Mouse (Mus musculus) liver, adult 2 months (tissue): ENCODE data around the gene Chmp6. TPM values are rescaled to one million over a fixed set of nuclear protein-coding genes. Genes with fewer than 3 reads are reported as not detected.

Experiments used
- DNase-seq: peaks from one replicate; pipeline ENCODE4 v3.0.0-alpha.2; 2011; ENCODE audit warnings: low read depth, low spot score; ENCODE audit errors: extremely low read depth
- H3K27ac ChIP-seq: fragments of 200-500 bp; replicated peaks from 2 replicates; pipeline ENCODE4 v1.5.1; 2012; ENCODE audit warnings: low read depth, mild to moderate bottlenecking, control low read depth, inconsistent platforms, low read length; ENCODE audit not compliant: insufficient read depth
- H3K27me3 ChIP-seq: fragments of 200-500 bp; 2 replicates; pipeline ENCODE4 v1.6.1; 2012; ENCODE audit warnings: mild to moderate bottlenecking, moderate library complexity, low read length, inconsistent platforms; ENCODE audit not compliant: control insufficient read depth, insufficient read depth
- H3K36me3 ChIP-seq: fragments of 200-500 bp; 2 replicates; pipeline ENCODE4 v1.6.1; 2012; ENCODE audit warnings: low read length, inconsistent platforms; ENCODE audit not compliant: control insufficient read depth, insufficient read depth
- H3K4me1 ChIP-seq: fragments of 200-500 bp; 2 replicates; pipeline ENCODE4 v1.6.1; 2011; ENCODE audit warnings: low read length; ENCODE audit not compliant: control insufficient read depth, insufficient read depth
- H3K4me3 ChIP-seq: fragments of 200-500 bp; 2 replicates; pipeline ENCODE4 v1.5.1; 2011; ENCODE audit warnings: low read depth, mild to moderate bottlenecking, control low read depth, low read length, moderate library complexity; ENCODE audit not compliant: insufficient read depth
- H3K79me2 ChIP-seq: fragments of 200-500 bp; 2 replicates; pipeline ENCODE4 v1.6.1; 2012; ENCODE audit warnings: inconsistent platforms, mild to moderate bottlenecking, low read length, moderate library complexity; ENCODE audit not compliant: control insufficient read depth, insufficient read depth
- H3K9ac ChIP-seq: fragments of 200-500 bp; 2 replicates; pipeline ENCODE4 v1.6.1; 2012; ENCODE audit warnings: low read depth, mild to moderate bottlenecking, control low read depth, inconsistent platforms, low read length
- CTCF ChIP-seq: fragments of 200-500 bp; IDR thresholded peaks from 2 replicates; pipeline ENCODE4 v1.5.1; 2011; ENCODE audit warnings: low read depth, low read length, control low read depth
- POLR2A ChIP-seq: fragments of 200-500 bp; IDR thresholded peaks from 2 replicates; pipeline ENCODE4 v1.6.1; 2011; ENCODE audit warnings: low read length, control low read depth; ENCODE audit not compliant: insufficient read depth; ENCODE audit errors: extremely low read depth
- WGBS: fragments of 180-500 bp; shearing (Covaris S2); methylation state at CpG from one replicate; pipeline ENCODE4 v1.1.7; 2018; 5-methylcytosine and 5-hydroxymethylcytosine counted together
- polyA plus RNA-seq: library from polyadenylated mRNA; depleted of rRNA; stranded (reverse); fragments of >200 nt; gene quantifications from 2 replicates; pipeline ENCODE4 v1.2.3, GENCODE M21; 2012
- total RNA-seq: library from RNA; depleted of rRNA; stranded (reverse); fragments of >200 nt; gene quantifications from 2 replicates; pipeline ENCODE4 v1.2.3, GENCODE M21; 2014

Chmp6 gene
- total and polyA plus RNA-seq, 2 experiments: 21.6 to 34.2 TPM

DNA sequence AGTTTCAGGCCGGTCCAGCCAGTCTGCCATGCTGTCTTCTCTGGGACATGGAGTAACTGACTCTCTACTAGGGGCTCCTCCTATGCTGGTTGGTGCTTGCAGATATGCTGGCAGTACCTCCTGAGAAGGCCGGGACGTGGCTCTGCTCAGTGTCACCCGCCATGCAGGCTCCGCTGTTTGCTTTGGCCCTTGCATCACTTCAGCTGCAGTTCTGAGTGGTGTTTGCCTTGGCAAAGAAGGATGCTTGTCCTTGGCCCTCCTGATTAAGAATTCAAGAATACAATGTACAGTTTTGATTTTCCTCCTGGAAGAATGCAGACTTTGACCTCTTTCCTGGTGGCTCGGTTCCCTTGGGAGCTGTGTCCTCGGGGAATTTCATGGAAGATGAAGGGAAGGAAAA, 32.1 kb downstream of the Chmp6 start:
- peak overlapping the region; percentile 62 for H3K4me3 ChIP-seq

DNA sequence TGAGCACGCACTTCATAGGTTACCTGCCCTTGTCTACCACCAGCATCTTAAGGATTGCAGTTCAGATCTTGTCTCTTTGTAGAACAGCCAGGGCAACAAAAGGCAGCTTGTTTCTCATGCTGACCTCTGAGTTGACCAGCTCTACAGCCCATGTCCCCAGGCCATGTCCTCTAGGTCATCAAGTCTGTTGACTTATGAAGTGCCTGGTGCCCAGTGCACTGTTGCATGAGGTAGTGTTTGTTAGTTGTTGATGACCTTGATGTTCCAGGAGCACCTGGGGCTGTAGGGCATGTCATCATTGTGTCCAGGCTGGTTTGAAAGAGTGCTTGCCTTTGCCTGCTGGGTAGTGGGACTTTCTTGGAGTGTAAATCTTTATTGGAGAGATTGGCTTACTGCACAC, 34.2 kb downstream of the Chmp6 start:
- TF ChIP-seq POLR2A: no peak
- TF ChIP-seq CTCF: no peak
- DNase-seq: peak; percentile 99
- Histone ChIP-seq H3K4me1 (peaks cover 62% of the 10 kb centered on the region), H3K4me3 (no peak overlapping the region), H3K27me3 (no peaks in the 10 kb centered on the region), H3K36me3 (no peaks in the 10 kb centered on the region), H3K27ac (peak overlapping the region; percentile 86), H3K79me2 (peaks cover 64% of the 10 kb centered on the region), H3K9ac (no peak overlapping the region)
- WGBS: 22% methylated on average over 1 of the region's 1 CpGs

More for the DNA sequence above, 32.1 kb downstream of the Chmp6 start:
- peaks cover 42% of the 10 kb centered on the region for H3K4me1 ChIP-seq
- TF ChIP-seq POLR2A (no peak), CTCF (no peak)
- H3K27ac ChIP-seq: peak overlapping the region; percentile 86
- peak; percentile 97 for DNase-seq
- H3K9ac ChIP-seq: peak overlapping the region; percentile 64
- no peaks in the 10 kb centered on the region for H3K36me3 ChIP-seq
- peaks cover 46% of the 10 kb centered on the region for H3K79me2 ChIP-seq
- no peaks in the 10 kb centered on the region for H3K27me3 ChIP-seq
- WGBS: 17% methylated on average over 7 of the region's 7 CpGs

DNA sequence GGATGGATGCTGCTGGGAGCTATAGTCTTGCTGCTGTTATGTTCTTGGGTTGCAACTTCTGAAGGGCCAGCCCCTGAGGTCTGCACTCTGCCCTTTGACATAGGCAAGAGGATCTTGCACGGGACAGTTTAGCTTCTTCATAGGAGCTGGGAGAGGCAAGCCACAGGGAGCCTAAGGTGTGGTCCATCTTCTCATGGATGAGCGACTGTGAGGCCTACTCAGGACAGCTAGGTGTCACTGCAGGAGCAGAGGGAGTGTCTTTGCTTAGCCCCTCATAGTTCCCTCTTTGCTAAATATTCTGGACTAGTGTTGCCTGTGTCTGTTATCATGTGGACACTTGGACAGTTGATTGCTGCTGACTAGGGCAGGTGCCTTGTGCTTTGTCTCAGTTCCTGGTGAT, 34.7 kb downstream of the Chmp6 start:
- peak overlapping the region; percentile 62 for H3K27ac ChIP-seq
- H3K4me1 ChIP-seq: peaks cover 66% of the 10 kb centered on the region
- peaks cover 69% of the 10 kb centered on the region for H3K79me2 ChIP-seq
- no peak for DNase-seq
- no peaks in the 10 kb centered on the region for H3K27me3 ChIP-seq
- no peak overlapping the region for H3K4me3 ChIP-seq
- no peaks in the 10 kb centered on the region for H3K36me3 ChIP-seq
- 19% methylated on average over 2 of the region's 2 CpGs for WGBS
- H3K9ac ChIP-seq: peak overlapping the region; percentile 13; the same call in 1 of the 2 replicates
- no peak for TF ChIP-seq POLR2A
- peak; percentile 30; the same call in 1 of the 2 replicates for TF ChIP-seq CTCF

DNA sequence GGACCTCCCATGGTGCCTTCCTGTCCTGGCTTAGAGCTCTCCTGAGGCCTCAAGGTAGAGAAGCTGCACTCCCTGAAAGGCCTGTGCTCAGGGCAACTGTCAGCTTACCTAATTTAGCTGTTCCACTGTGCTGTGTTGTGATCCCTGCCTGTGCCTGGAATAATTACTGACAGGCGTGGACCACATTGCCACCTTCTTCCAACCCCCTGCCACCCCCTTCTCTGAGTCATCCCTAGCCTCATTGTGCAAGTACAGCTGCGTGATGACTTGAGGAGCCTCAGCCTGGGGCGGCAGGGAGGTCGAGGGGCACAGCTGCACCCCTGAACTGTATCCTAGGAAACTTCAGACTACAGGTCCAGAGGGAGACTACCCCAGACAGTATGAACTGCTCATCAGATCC, 35.1 kb downstream of the Chmp6 start:
- Histone ChIP-seq H3K4me3 (no peak overlapping the region), H3K27ac (peak overlapping the region; percentile 62), H3K79me2 (peaks cover 69% of the 10 kb centered on the region), H3K9ac (peak overlapping the region; percentile 13), H3K4me1 (peaks cover 70% of the 10 kb centered on the region), H3K27me3 (no peaks in the 10 kb centered on the region), H3K36me3 (no peaks in the 10 kb centered on the region)
- TF ChIP-seq CTCF (no peak), POLR2A (no peak)
- WGBS: 55% methylated on average over 4 of the region's 4 CpGs
- DNase-seq: no peak

DNA sequence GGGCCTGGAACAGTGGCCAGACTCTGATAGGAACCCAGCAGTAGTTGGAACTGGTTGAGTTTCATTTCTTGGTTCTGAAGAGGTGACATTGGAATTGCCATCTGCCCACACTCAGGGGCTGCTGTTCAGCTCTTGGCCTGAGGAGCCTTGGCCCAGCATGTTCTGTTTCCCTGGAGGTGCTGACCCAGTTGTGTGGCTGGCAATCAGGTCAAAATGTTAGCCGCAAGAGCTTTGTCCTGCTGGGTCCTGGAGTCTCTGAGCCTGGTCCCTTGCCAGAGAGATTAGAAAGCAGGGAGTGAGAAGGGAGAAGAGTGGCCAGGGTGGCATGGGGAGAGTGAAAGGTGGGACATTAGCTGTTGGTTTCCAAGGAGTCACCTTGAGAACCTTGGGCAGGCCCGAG, 35.6 kb downstream of the Chmp6 start:
- TF ChIP-seq CTCF (no peak), POLR2A (no peak)
- Histone ChIP-seq H3K27me3 (no peaks in the 10 kb centered on the region), H3K27ac (peak overlapping the region; percentile 62), H3K9ac (peak overlapping the region; percentile 19; the same call in 1 of the 2 replicates), H3K4me1 (peaks cover 75% of the 10 kb centered on the region), H3K36me3 (no peaks in the 10 kb centered on the region), H3K4me3 (no peak overlapping the region), H3K79me2 (peaks cover 68% of the 10 kb centered on the region)
- 5% methylated on average over 2 of the region's 2 CpGs for WGBS
- DNase-seq: peak; percentile 82

DNA sequence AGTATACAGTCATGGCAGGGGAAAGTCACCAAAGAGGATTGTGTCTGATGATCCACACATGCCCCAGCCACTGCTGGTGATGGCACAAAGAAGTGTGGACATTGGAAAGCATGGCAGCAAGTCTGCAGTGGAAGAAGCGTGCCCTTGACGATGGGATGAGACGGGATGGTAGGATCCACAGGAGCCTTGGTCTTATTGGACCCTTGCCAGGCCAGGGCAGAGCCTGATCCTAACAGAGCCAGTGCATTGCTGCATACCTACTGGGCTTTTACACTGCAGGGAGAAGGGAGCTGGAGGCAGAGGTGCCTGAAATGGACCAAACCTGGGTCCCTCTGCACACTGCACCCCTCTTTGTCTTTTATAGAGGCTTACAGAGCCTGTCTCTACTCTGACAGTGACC, 37.3 kb downstream of the Chmp6 start:
- Histone ChIP-seq H3K27ac (no peak overlapping the region), H3K4me1 (peaks cover 82% of the 10 kb centered on the region), H3K9ac (no peak overlapping the region), H3K79me2 (peaks cover 68% of the 10 kb centered on the region), H3K4me3 (no peak overlapping the region), H3K27me3 (no peaks in the 10 kb centered on the region), H3K36me3 (no peaks in the 10 kb centered on the region)
- 81% methylated on average over 3 of the region's 3 CpGs for WGBS
- no peak for DNase-seq
- no peak for TF ChIP-seq POLR2A
- TF ChIP-seq CTCF: no peak
